Mouse (Mus musculus) thymus, postnatal 4 days (tissue): ENCODE measurements around the gene Aplp2.
A peak's percentile ranks its signal among the peaks of the same experiment; 100 is the strongest.

Source experiments
- DNase-seq: peaks from one replicate; pipeline ENCODE4 v3.0.0; 2021

The Aplp2 gene

DNA sequence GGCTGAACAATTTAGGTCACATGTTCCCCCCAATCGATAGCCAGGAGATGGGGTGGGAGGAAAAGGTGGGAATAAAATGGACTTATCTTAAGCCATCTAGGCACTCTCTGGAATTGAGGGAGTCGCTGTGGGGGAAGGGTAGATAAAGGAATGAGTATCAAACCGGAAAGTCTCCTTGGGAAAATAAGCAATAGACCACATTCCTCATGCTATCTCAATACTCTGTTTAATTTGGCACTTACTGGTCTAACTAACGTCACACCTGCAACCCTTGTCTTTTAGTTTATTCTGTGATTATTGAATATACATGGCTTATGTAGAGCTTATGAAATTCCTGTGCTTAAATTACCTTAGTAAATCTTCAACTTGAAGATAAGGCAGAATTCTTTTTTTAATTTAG lies 11.9 kb upstream of the Aplp2 start:
- no peak for DNase-seq

- DNase-seq = no peak
These were observed 9.6 kb upstream of the Aplp2 start for GRCm38 (mm10) chr9:31221170-31221569.

DNA sequence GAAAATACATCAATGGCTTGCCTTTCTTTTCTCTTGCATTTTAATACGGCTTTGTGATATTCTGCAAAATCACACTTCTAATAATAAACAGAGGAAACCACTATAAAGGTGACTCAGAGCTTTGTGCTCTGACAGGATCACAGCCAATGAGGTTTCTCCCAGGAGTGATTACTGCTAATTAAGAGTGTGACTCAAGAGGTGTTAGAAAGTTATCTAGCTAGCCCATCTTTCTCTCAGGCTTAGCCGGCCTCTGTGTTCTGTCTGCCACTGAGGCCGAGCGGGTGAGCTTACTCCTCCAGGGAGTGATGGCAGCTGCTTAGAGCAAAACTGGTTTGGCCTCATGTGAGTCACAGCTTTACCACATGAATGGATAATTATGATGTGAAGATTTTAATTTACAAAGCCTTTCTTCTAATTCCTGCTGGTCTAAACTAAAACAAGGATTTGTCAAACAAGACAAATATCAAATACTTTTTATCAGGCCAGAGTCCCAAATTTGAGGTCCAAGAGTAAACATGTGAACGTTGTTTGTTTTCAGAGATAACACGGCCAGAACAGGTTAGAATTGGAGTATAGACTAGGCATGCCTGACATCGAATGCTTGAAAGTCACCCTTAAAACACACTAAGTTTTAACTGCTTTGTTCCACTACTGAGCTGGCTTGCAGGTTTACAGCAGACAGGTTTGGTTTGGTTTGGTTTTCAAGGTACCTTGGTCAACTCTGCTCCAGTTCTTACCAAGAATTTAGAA lies 6.2 kb upstream of the Aplp2 start:
- no peak for DNase-seq

GRCm38 (mm10) chr9:31212500-31213008 lies 939 bp upstream of the Aplp2 start:
- no peak for DNase-seq

GRCm38 (mm10) chr9:31210749-31211689 lies 596 bp downstream of the Aplp2 start:
- DNase-seq = peak; percentile 57

GRCm38 (mm10) chr9:31210163-31210562 lies 1.5 kb downstream of the Aplp2 start:
- no peak for DNase-seq

GRCm38 (mm10) chr9:31209502-31209901 lies 2.1 kb downstream of the Aplp2 start:
- DNase-seq = no peak

GRCm38 (mm10) chr9:31207732-31208131 lies 3.9 kb downstream of the Aplp2 start:
- DNase-seq = no peak

DNA sequence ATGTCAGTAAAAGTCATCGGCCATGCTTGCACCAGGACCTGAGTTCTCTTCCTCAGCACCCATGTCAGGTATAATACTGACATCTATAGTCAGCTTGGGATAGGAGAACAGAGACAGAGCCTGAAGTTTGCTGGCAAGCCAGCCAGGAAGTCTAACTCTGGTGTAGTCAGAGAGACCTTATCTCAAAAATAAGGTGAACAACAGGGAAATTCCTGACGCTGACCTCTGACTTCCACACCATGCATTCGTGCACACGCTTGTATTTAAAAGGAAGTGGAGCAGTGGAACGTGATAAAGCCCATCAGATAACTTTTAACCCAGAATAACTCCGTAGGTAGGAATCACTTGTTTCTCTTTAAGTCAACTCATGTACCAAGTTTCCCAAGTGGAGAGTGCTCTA lies 6.9 kb downstream of the Aplp2 start:
- no peak for DNase-seq

- DNase-seq = no peak
These were observed 7.9 kb downstream of the Aplp2 start for GRCm38 (mm10) chr9:31203571-31204210.

GRCm38 (mm10) chr9:31203068-31203467 lies 8.5 kb downstream of the Aplp2 start:
- DNase-seq = no peak

GRCm38 (mm10) chr9:31198614-31199013 lies 13.0 kb downstream of the Aplp2 start:
- no peak for DNase-seq

- no peak for DNase-seq
These were observed 13.8 kb downstream of the Aplp2 start for GRCm38 (mm10) chr9:31197782-31198181.

DNA sequence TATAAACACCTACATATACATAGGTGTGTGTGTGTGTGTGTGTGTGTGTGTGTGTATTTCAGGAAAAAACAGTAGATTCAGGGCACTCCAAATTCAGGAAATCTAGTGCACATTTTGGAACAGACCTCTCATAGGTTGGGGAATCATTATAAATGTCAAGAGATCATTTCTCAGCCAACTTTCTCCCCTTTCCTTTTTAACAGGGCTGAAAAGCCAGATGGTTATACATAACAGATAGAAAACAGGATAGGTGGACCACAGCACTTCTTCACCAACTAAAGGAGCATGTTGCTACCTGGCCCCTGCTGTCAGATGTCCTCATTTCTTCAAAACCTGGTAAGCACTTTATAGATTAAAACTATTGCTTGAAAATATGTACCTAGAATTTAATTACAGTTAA lies 14.9 kb downstream of the Aplp2 start:
- no peak for DNase-seq

DNA sequence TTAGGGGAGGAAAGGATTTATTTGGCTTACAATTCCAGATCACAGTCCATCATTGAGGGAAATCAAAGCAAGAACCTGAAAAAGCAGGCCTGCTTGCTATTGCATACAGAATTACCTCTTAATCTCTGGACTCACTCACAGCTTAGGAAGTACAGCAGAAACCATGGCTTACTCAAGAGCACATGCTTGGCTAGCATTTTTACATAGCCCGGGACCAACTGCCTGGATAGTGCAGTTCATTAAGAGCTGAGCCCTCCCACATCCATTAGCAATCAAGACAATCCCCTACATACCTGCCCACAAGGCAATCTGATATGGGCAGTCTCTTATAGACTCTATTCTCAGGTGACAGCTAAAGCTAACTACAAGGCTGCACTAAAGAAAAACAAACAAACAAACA lies 16.0 kb downstream of the Aplp2 start:
- no peak for DNase-seq

GRCm38 (mm10) chr9:31192378-31192777 lies 19.2 kb downstream of the Aplp2 start:
- no peak for DNase-seq

DNA sequence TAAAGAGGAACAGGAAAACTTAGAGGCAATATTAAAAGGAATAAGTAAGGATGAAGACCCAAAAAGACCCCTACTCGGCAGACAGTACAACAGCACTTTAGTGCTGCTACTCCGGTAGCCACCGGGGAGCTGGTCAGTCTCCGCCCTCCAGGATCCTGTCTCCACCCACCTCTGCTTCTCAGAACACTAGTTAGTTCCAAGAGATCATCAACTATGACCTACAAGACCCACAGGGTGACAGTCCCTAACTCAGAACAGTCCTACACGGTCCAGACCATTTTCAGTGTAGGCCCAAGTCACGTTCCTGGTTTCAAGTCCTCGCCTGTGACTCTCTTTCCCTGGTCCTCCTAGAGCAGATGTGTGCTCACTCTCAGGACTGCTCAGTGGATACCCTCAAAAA lies 20.1 kb downstream of the Aplp2 start:
- DNase-seq = no peak

- no peak for DNase-seq
These were observed 22.4 kb downstream of the Aplp2 start for GRCm38 (mm10) chr9:31189194-31189593.

GRCm38 (mm10) chr9:31184439-31184838 lies 27.2 kb downstream of the Aplp2 start:
- no peak for DNase-seq

- no peak for DNase-seq
These were observed 28.6 kb downstream of the Aplp2 start for GRCm38 (mm10) chr9:31183061-31183460.

DNA sequence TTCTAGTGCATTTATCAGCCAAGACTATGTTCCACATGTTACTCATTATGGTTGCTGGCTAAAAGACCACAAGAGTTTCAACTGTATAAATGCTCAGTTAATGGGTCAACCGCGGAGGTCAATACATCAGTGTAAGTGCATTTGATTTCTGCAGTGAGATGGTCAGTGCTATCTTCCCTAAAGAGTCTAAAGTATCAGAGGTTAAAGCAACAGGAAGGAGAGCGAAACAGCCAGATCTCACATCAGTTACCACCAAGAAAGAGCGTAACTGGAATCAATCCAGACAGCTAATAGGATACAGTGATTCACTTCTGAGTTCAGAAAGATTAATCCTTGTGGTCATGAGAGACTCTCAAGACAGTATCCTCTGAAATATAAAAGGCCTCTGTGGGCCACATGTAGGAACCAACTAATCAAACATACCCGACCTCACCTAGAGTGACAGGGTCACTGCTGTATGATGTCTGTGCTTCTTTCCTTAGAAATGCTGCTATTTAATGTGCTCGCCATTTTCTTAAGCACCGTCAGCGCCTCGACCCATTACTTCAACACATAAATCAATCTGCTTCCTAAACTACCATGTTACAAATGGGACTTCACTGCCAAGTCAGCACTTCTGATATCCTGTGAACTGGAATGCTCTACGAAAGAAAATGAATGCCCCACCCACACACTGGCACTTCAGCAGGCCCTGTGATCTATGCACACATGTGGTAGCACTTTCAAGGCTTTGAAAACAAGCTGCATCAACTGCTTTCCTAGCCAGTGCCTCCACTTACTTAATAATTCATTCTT lies 30.1 kb downstream of the Aplp2 start:
- DNase-seq = no peak

GRCm38 (mm10) chr9:31177692-31178091 lies 33.9 kb downstream of the Aplp2 start:
- no peak for DNase-seq
